ENCODE assay signal across 8 mouse cellular contexts in the genomic region with DNA sequence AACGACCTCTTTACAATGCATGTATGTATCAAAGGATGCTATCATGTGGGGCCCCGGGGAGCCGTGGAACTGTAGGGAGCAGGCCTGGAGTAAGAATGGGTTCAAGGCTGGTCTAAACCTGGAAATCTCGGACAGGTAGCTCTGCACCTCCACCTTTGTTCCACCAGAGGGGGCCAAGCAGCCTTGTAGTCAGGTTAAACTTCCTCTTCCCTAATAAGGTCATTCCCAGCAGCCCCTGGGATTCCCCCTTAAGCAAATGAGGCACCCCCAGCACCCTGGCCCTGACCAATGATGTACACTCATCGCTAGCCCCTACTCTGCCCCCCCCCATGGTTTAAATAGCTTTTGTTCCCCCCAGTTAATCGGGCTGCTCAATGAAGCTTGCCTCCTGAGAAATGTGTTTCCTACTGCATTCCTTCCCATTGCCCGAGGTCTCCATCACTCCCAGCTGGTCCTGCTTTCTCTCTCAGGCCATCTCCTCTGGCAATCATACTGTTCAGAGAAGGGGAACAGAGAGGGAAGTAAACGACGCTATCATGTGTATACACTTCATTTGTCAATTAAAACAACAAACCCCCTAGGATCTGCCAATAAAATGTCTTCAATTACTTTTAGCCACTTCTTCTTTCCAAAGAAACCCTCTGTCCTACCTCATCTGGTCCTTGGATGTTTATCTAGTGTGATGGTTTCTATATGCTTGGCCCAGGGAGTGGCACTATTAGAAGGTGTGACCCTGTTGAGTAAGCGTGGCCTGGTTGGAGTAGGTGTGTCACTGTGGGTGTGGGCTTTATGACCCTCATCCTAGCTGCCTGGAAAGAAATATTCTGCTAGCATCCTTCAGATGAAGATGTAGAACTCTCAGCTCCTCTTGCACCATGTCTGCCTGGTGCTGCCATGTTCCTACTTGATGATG. TPM values are rescaled to one million over a fixed set of nuclear protein-coding genes. Genes with fewer than 3 reads are reported as not detected.
DNase-seq lines count a peak whose midpoint lies in the region; ATAC-seq and TF ChIP-seq lines count a peak whose summit lies in the region.

No protein-coding gene starts in this region.

- CTCF ChIA-PET in Patski (lab: Charles Lee): interaction anchor here (0.8 to 5.3 kb wide), 25 partner anchors 15 to 246 kb away, joined by 3 to 52 read pairs (median 4); no protein-coding TSS in a partner anchor

- peak; percentile 89 for TF ChIP-seq CTCF in Patski (IDR thresholded peaks at IDR 0.05)

- H3K4me1 ChIP-seq in midbrain, embryonic 10.5 days: 0 out of 2 replicates have a peak, but pooled peaks cover 3% of the 10 kb centered on the region
- 0 out of 2 replicates have a peak, but pooled peaks cover 5% of the 10 kb centered on the region for H3K4me1 ChIP-seq in midbrain, embryonic 13.5 days (replicated peaks)
- H3K4me1 ChIP-seq in embryonic facial prominence, embryonic 11.5 days (ENCODE audit: control insufficient read depth, insufficient read depth, low read length): no peaks in the 10 kb centered on the region

- ATAC-seq in midbrain, embryonic 13.5 days: no peak
- peak; percentile 37 for ATAC-seq in Patski
- no peak for ATAC-seq in embryonic facial prominence, embryonic 11.5 days (replicated peaks; ENCODE audit: insufficient number of reproducible peaks, low FRiP score, low TSS enrichment, low read depth)

- H3K9ac ChIP-seq in midbrain, embryonic 13.5 days (replicated peaks): no peak overlapping the region
- no peak overlapping the region for H3K9ac ChIP-seq in embryonic facial prominence, embryonic 11.5 days (replicated peaks; ENCODE audit: low read length)

- H3K27me3 ChIP-seq in midbrain, embryonic 10.5 days (ENCODE audit: low read depth, poor library complexity, severe bottlenecking): no peaks in the 10 kb centered on the region
- H3K27me3 ChIP-seq in midbrain, embryonic 13.5 days: no peaks in the 10 kb centered on the region
- no peaks in the 10 kb centered on the region for H3K27me3 ChIP-seq in Patski
- no peaks in the 10 kb centered on the region for H3K27me3 ChIP-seq in embryonic facial prominence, embryonic 11.5 days (ENCODE audit: control insufficient read depth, insufficient read depth, low read length)

- H3K9me3 ChIP-seq in midbrain, embryonic 10.5 days (replicated peaks): no peaks in the 10 kb centered on the region
- H3K9me3 ChIP-seq in midbrain, embryonic 13.5 days: no peaks in the 10 kb centered on the region
- no peaks in the 10 kb centered on the region for H3K9me3 ChIP-seq in embryonic facial prominence, embryonic 11.5 days (replicated peaks; ENCODE audit: control insufficient read depth, low read length)

- POLR2A ChIA-PET in Patski (lab: Charles Lee): interaction anchor here (0.6 to 1.2 kb wide), 6 partner anchors 11 to 239 kb away, joined by 3 to 5 read pairs (median 3); a partner anchor contains a TSS

- no peak overlapping the region for H3K4me2 ChIP-seq in midbrain, embryonic 13.5 days (replicated peaks)
- H3K4me2 ChIP-seq in embryonic facial prominence, embryonic 11.5 days (ENCODE audit: low read depth, low read length): no peak overlapping the region

- in situ Hi-C loops in Patski (cut with MboI; ENCODE audit: low pct_unique_long_range_greater_than_20kb): loop anchor here (5.0 kb wide), 1 partner anchor 143 kb away; no protein-coding TSS in a partner anchor

- no peak overlapping the region for H3K27ac ChIP-seq in midbrain, embryonic 10.5 days (replicated peaks)
- no peak overlapping the region for H3K27ac ChIP-seq in midbrain, embryonic 13.5 days
- H3K27ac ChIP-seq in embryonic facial prominence, embryonic 11.5 days (replicated peaks; ENCODE audit: low read depth, low read length): no peak overlapping the region

- no peak overlapping the region for H3K4me3 ChIP-seq in midbrain, embryonic 10.5 days
- H3K4me3 ChIP-seq in midbrain, embryonic 13.5 days (replicated peaks): no peak overlapping the region
- H3K4me3 ChIP-seq in embryonic facial prominence, embryonic 11.5 days (ENCODE audit: low read depth, low read length): no peak overlapping the region

- peak; percentile 36 for DNase-seq in midbrain, embryonic 10.5 days (ENCODE audit: low spot score)
- DNase-seq in Patski (ENCODE audit: low read depth, low spot score) (no peak), adipocyte (ENCODE audit: low spot score) (no peak)
- peak; percentile 63 for DNase-seq in embryonic facial prominence, embryonic 11.5 days (ENCODE audit: low spot score)
- DNase-seq in kidney, adult 9 months: peak; percentile 42
- DNase-seq in lung, postnatal 36 days: peak; percentile 26
- no peak for DNase-seq in ovary, postnatal 10 days (ENCODE audit: low spot score)

- no peaks in the 10 kb centered on the region for H3K36me3 ChIP-seq in midbrain, embryonic 10.5 days
- H3K36me3 ChIP-seq in midbrain, embryonic 13.5 days: no peaks in the 10 kb centered on the region
- H3K36me3 ChIP-seq in embryonic facial prominence, embryonic 11.5 days (replicated peaks; ENCODE audit: control insufficient read depth, insufficient read depth, low read depth, low read length): no peaks in the 10 kb centered on the region

- 61% methylated on average over 10 of the region's 10 CpGs for WGBS in midbrain, embryonic 10.5 days
- WGBS in midbrain, embryonic 13.5 days: 58% methylated on average over 10 of the region's 10 CpGs
- 59% methylated on average over 10 of the region's 10 CpGs for WGBS in embryonic facial prominence, embryonic 11.5 days

RNA-seq across cellular contexts. Expression of a gene that starts 11.4 kb away (rescaled TPM):
- polyA plus RNA-seq in midbrain, embryonic 10.5 days (2016; fragmentation: Nextera tagmentation; extraction: Ambion mirVana): 3.6 and 4.2 TPM in 2 replicates
- polyA plus RNA-seq in midbrain, embryonic 13.5 days (2015; fragmentation: Nextera tagmentation; extraction: Ambion mirVana): 6.8 and 7.4 TPM in 2 replicates
- polyA plus RNA-seq in Patski (2021): 5.0 TPM
- polyA plus RNA-seq in embryonic facial prominence, embryonic 11.5 days (2014; fragmentation: Nextera tagmentation; extraction: Ambion mirVana): 1.3 and 2.1 TPM in 2 replicates

RNA-seq across cellular contexts. Expression of a gene that starts 40.3 kb away (rescaled TPM):
- polyA plus RNA-seq in midbrain, embryonic 10.5 days (2016; fragmentation: Nextera tagmentation; extraction: Ambion mirVana): 44.4 and 53.5 TPM in 2 replicates
- polyA plus RNA-seq in midbrain, embryonic 13.5 days (2015; fragmentation: Nextera tagmentation; extraction: Ambion mirVana): 50.6 and 53.7 TPM in 2 replicates
- polyA plus RNA-seq in Patski (2021): 240 TPM
- 51.1 and 55.3 TPM in 2 replicates for polyA plus RNA-seq in embryonic facial prominence, embryonic 11.5 days (2014; fragmentation: Nextera tagmentation; extraction: Ambion mirVana)

Comparison
In these comparisons a context has a peak if more than half of its experiments do, and no peak if none do; other contexts are left out.
1. DNase-seq: peak in midbrain, embryonic 10.5 days (single experiment), embryonic facial prominence, embryonic 11.5 days (single experiment), kidney, adult 9 months (single experiment) and lung, postnatal 36 days (single experiment); none in Patski (single experiment), adipocyte (single experiment) and ovary, postnatal 10 days (single experiment).